Mouse (Mus musculus): Measurements from ENCODE around the gene Serpina5.

The Serpina5 gene

GRCm38 (mm10) chr12:104100768-104101167 is at the start of gene Serpina5:
TSS of gene Serpina5 (plus strand) at chr12:104101113.
- no peaks in the 10 kb centered on the region for H3K27me3 ChIP-seq (ENCODE audit: insufficient read depth, low read length)

GRCm38 (mm10) chr12:104053995-104054394 is 46.9 kb upstream of the Serpina5 start:
- no peak for TF ChIP-seq NANOG (IDR thresholded peaks at IDR 0.05; ENCODE audit: borderline replicate concordance, low read length)
- no peak for TF ChIP-seq CTCF (conservative IDR thresholded peaks at IDR 0.05; ENCODE audit: low read length)
- TF ChIP-seq POU5F1 (IDR thresholded peaks at IDR 0.05; ENCODE audit: borderline replicate concordance, low read length): no peak
- no peak overlapping the region for H3K4me3 ChIP-seq (replicated peaks; ENCODE audit: low read length)
- H3K4me1 ChIP-seq (replicated peaks; ENCODE audit: low read depth, low read length): no peaks in the 10 kb centered on the region
- peaks cover 14% of the 10 kb centered on the region for H3K27me3 ChIP-seq (ENCODE audit: insufficient read depth, low read length)
- H3K36me3 ChIP-seq (ENCODE audit: insufficient read depth, low read length): no peaks in the 10 kb centered on the region
- no peaks in the 10 kb centered on the region for H3K9me3 ChIP-seq (ENCODE audit: low read length)

More at GRCm38 (mm10) chr12:104100768-104101167, at the start of gene Serpina5:
- Histone ChIP-seq H3K4me3 (replicated peaks; ENCODE audit: low read length) (no peak within 1 kb of the TSS), H3K4me1 (replicated peaks; ENCODE audit: low read depth, low read length) (no peaks in the 10 kb centered on the region), H3K9me3 (ENCODE audit: low read length) (no peaks in the 10 kb centered on the region), H3K36me3 (ENCODE audit: insufficient read depth, low read length) (no peaks in the 10 kb centered on the region)
- TF ChIP-seq NANOG (IDR thresholded peaks at IDR 0.05; ENCODE audit: borderline replicate concordance, low read length): no peak
- TF ChIP-seq CTCF (conservative IDR thresholded peaks at IDR 0.05; ENCODE audit: low read length): no peak
- no peak for TF ChIP-seq POU5F1 (IDR thresholded peaks at IDR 0.05; ENCODE audit: borderline replicate concordance, low read length)

GRCm38 (mm10) chr12:104055755-104056154 is 45.2 kb upstream of the Serpina5 start:
- Histone ChIP-seq H3K36me3 (ENCODE audit: insufficient read depth, low read length) (no peaks in the 10 kb centered on the region), H3K4me3 (replicated peaks; ENCODE audit: low read length) (no peak overlapping the region), H3K4me1 (replicated peaks; ENCODE audit: low read depth, low read length) (no peaks in the 10 kb centered on the region), H3K27me3 (ENCODE audit: insufficient read depth, low read length) (peaks cover 22% of the 10 kb centered on the region), H3K9me3 (ENCODE audit: low read length) (no peaks in the 10 kb centered on the region)
- TF ChIP-seq NANOG (IDR thresholded peaks at IDR 0.05; ENCODE audit: borderline replicate concordance, low read length) (no peak), CTCF (conservative IDR thresholded peaks at IDR 0.05; ENCODE audit: low read length) (no peak), POU5F1 (IDR thresholded peaks at IDR 0.05; ENCODE audit: borderline replicate concordance, low read length) (no peak)

GRCm38 (mm10) chr12:104057050-104057449 is 43.9 kb upstream of the Serpina5 start:
- H3K27me3 ChIP-seq (ENCODE audit: insufficient read depth, low read length): peaks cover 23% of the 10 kb centered on the region
- TF ChIP-seq NANOG (IDR thresholded peaks at IDR 0.05; ENCODE audit: borderline replicate concordance, low read length) (no peak), POU5F1 (IDR thresholded peaks at IDR 0.05; ENCODE audit: borderline replicate concordance, low read length) (no peak), CTCF (conservative IDR thresholded peaks at IDR 0.05; ENCODE audit: low read length) (no peak)
- no peaks in the 10 kb centered on the region for H3K4me1 ChIP-seq (replicated peaks; ENCODE audit: low read depth, low read length)
- no peaks in the 10 kb centered on the region for H3K36me3 ChIP-seq (ENCODE audit: insufficient read depth, low read length)
- H3K4me3 ChIP-seq (replicated peaks; ENCODE audit: low read length): no peak overlapping the region
- H3K9me3 ChIP-seq (ENCODE audit: low read length): no peaks in the 10 kb centered on the region

GRCm38 (mm10) chr12:104057531-104057930 is 43.4 kb upstream of the Serpina5 start:
- no peaks in the 10 kb centered on the region for H3K9me3 ChIP-seq (ENCODE audit: low read length)
- H3K36me3 ChIP-seq (ENCODE audit: insufficient read depth, low read length): no peaks in the 10 kb centered on the region
- TF ChIP-seq CTCF (conservative IDR thresholded peaks at IDR 0.05; ENCODE audit: low read length) (no peak), POU5F1 (IDR thresholded peaks at IDR 0.05; ENCODE audit: borderline replicate concordance, low read length) (no peak), NANOG (IDR thresholded peaks at IDR 0.05; ENCODE audit: borderline replicate concordance, low read length) (no peak)
- H3K4me1 ChIP-seq (replicated peaks; ENCODE audit: low read depth, low read length): no peaks in the 10 kb centered on the region
- H3K27me3 ChIP-seq (ENCODE audit: insufficient read depth, low read length): peaks cover 25% of the 10 kb centered on the region
- H3K4me3 ChIP-seq (replicated peaks; ENCODE audit: low read length): no peak overlapping the region

- H3K4me1 ChIP-seq (replicated peaks; ENCODE audit: low read depth, low read length): no peaks in the 10 kb centered on the region; the same call in 1 of the 2 replicates
- peaks cover 35% of the 10 kb centered on the region for H3K27me3 ChIP-seq (ENCODE audit: insufficient read depth, low read length)
- no peak overlapping the region for H3K4me3 ChIP-seq (replicated peaks; ENCODE audit: low read length)
- no peaks in the 10 kb centered on the region for H3K36me3 ChIP-seq (ENCODE audit: insufficient read depth, low read length)
- H3K9me3 ChIP-seq (ENCODE audit: low read length): no peaks in the 10 kb centered on the region
- TF ChIP-seq POU5F1 (IDR thresholded peaks at IDR 0.05; ENCODE audit: borderline replicate concordance, low read length): no peak
- TF ChIP-seq NANOG (IDR thresholded peaks at IDR 0.05; ENCODE audit: borderline replicate concordance, low read length): no peak
- TF ChIP-seq CTCF (conservative IDR thresholded peaks at IDR 0.05; ENCODE audit: low read length): no peak
Observed at GRCm38 (mm10) chr12:104060126-104060525, 40.8 kb upstream of the Serpina5 start.

- Histone ChIP-seq H3K9me3 (ENCODE audit: low read length) (no peaks in the 10 kb centered on the region), H3K4me1 (replicated peaks; ENCODE audit: low read depth, low read length) (no peaks in the 10 kb centered on the region; the same call in 1 of the 2 replicates), H3K27me3 (ENCODE audit: insufficient read depth, low read length) (peaks cover 28% of the 10 kb centered on the region), H3K4me3 (replicated peaks; ENCODE audit: low read length) (no peak overlapping the region), H3K36me3 (ENCODE audit: insufficient read depth, low read length) (no peaks in the 10 kb centered on the region)
- no peak for TF ChIP-seq CTCF (conservative IDR thresholded peaks at IDR 0.05; ENCODE audit: low read length)
Observed at GRCm38 (mm10) chr12:104061862-104062261, 39.1 kb upstream of the Serpina5 start.

GRCm38 (mm10) chr12:104064532-104064931 is 36.4 kb upstream of the Serpina5 start:
- peaks cover 16% of the 10 kb centered on the region; the same call in 1 of the 2 replicates for H3K27me3 ChIP-seq (ENCODE audit: insufficient read depth, low read length)
- H3K9me3 ChIP-seq (ENCODE audit: low read length): no peaks in the 10 kb centered on the region

GRCm38 (mm10) chr12:104064996-104065395 is 35.9 kb upstream of the Serpina5 start:
- Histone ChIP-seq H3K9me3 (ENCODE audit: low read length) (no peaks in the 10 kb centered on the region), H3K4me3 (replicated peaks; ENCODE audit: low read length) (no peak overlapping the region), H3K36me3 (ENCODE audit: insufficient read depth, low read length) (no peaks in the 10 kb centered on the region), H3K4me1 (replicated peaks; ENCODE audit: low read depth, low read length) (no peaks in the 10 kb centered on the region; the same call in 1 of the 2 replicates), H3K27me3 (ENCODE audit: insufficient read depth, low read length) (peaks cover 13% of the 10 kb centered on the region; the same call in 1 of the 2 replicates)
- TF ChIP-seq POU5F1 (IDR thresholded peaks at IDR 0.05; ENCODE audit: borderline replicate concordance, low read length): no peak
- no peak for TF ChIP-seq CTCF (conservative IDR thresholded peaks at IDR 0.05; ENCODE audit: low read length)
- TF ChIP-seq NANOG (IDR thresholded peaks at IDR 0.05; ENCODE audit: borderline replicate concordance, low read length): no peak

More at GRCm38 (mm10) chr12:104064532-104064931, 36.4 kb upstream of the Serpina5 start:
- H3K4me3 ChIP-seq (replicated peaks; ENCODE audit: low read length): no peak overlapping the region
- H3K36me3 ChIP-seq (ENCODE audit: insufficient read depth, low read length): no peaks in the 10 kb centered on the region
- H3K4me1 ChIP-seq (replicated peaks; ENCODE audit: low read depth, low read length): no peaks in the 10 kb centered on the region; the same call in 1 of the 2 replicates
- TF ChIP-seq CTCF (conservative IDR thresholded peaks at IDR 0.05; ENCODE audit: low read length) (no peak), POU5F1 (IDR thresholded peaks at IDR 0.05; ENCODE audit: borderline replicate concordance, low read length) (no peak)

All from E14TG2a.4 (cell line).